Mouse (Mus musculus): ENCODE results near the gene Zfp14. TPM values are rescaled to one million over a fixed set of nuclear protein-coding genes. Genes with fewer than 3 reads are reported as not detected.

Gene Zfp14
- total and polyA plus RNA-seq, 3 experiments, result 0.05 TPM; not detected in 2

DNA sequence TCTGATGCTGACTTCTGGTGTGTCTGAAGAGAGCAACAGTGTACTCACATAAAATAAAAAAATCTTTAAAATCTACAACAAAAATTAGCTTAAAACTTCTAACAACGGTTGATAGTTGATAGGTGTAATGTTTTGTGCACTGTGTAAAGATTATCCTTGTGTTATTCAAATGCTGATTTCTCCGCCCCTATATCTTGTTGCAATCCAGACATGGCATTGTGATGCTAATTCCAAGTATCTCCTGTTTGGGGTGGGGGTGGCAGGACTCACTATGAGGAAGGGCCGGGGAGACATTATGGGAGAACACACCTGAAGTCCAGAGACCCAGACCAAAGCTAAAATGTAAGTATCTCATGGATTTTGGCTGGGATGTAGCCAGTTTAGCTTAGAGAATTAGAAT lies 19.8 kb downstream of the Zfp14 start:
- peaks cover 10% of the 10 kb centered on the region for H3K27me3 ChIP-seq (ENCODE audit: insufficient read depth, low read length)
- peaks cover 20% of the 10 kb centered on the region for H3K36me3 ChIP-seq (replicated peaks)
- peaks cover 5% of the 10 kb centered on the region; the same call in 1 of the 2 replicates for H3K4me1 ChIP-seq (ENCODE audit: insufficient read depth, low read depth, low read length)
- no peaks in the 10 kb centered on the region for H3K9me3 ChIP-seq (replicated peaks)
- DNase-seq (ENCODE audit: low spot score) (no peak), ATAC-seq (ENCODE audit: extremely low read depth, insufficient number of reproducible peaks, low FRiP score, poor library complexity, severe bottlenecking) (no peak)
- H3K4me3 ChIP-seq (ENCODE audit: low read depth, low read length), result no peak overlapping the region
- no peak for TF ChIP-seq POLR2AphosphoS5 (IDR thresholded peaks at IDR 0.05; ENCODE audit: insufficient replicate concordance, low read depth, low read length)

DNA sequence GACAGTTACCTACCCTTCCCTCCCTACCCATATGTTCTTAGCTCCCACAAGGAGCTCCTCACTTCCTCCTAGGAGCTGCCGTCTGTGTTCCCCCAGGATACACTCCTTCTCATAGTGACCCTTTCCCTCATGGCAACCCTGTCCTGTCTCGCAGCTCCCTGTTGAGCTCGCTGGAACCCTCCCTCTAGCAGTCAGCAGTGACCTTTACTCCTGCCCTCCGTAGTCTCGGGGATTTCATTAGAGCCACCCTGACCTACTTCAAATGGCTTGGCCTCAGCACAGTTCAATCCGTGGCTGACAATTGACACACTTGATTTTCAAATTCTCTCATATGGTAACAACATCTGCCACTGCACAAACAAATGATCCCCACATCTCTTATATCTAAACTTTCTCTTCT lies 20.5 kb downstream of the Zfp14 start:
- Histone ChIP-seq H3K4me3 (ENCODE audit: low read depth, low read length) (no peak overlapping the region), H3K4me1 (ENCODE audit: insufficient read depth, low read depth, low read length) (peaks cover 5% of the 10 kb centered on the region; the same call in 1 of the 2 replicates), H3K36me3 (replicated peaks) (peaks cover 26% of the 10 kb centered on the region), H3K27me3 (ENCODE audit: insufficient read depth, low read length) (peaks cover 10% of the 10 kb centered on the region), H3K9me3 (replicated peaks) (no peaks in the 10 kb centered on the region)
- ATAC-seq (ENCODE audit: extremely low read depth, insufficient number of reproducible peaks, low FRiP score, poor library complexity, severe bottlenecking), result no peak
- no peak for DNase-seq (ENCODE audit: low spot score)
- no peak for TF ChIP-seq POLR2AphosphoS5 (IDR thresholded peaks at IDR 0.05; ENCODE audit: insufficient replicate concordance, low read depth, low read length)
- no peak for TF ChIP-seq GATA2 (IDR thresholded peaks at IDR 0.05; ENCODE audit: borderline replicate concordance, low read depth, low read length)
- no peak for TF ChIP-seq GATA1 (IDR thresholded peaks at IDR 0.05; ENCODE audit: borderline replicate concordance, low read length)
- no peak for TF ChIP-seq TAL1 (conservative IDR thresholded peaks at IDR 0.05; ENCODE audit: low read depth, low read length)
- no peak for TF ChIP-seq CTCF (IDR thresholded peaks at IDR 0.05; ENCODE audit: low read depth, low read length)

- peaks cover 44% of the 10 kb centered on the region for H3K36me3 ChIP-seq (replicated peaks)
- DNase-seq (ENCODE audit: low spot score) (no peak), ATAC-seq (ENCODE audit: extremely low read depth, insufficient number of reproducible peaks, low FRiP score, poor library complexity, severe bottlenecking) (no peak)
- H3K27me3 ChIP-seq (ENCODE audit: insufficient read depth, low read length), result peaks cover 2% of the 10 kb centered on the region
- no peak overlapping the region for H3K4me3 ChIP-seq (ENCODE audit: low read depth, low read length)
- H3K9me3 ChIP-seq (replicated peaks), result no peaks in the 10 kb centered on the region
- TF ChIP-seq CTCF (IDR thresholded peaks at IDR 0.05; ENCODE audit: low read depth, low read length), result no peak
- no peak for TF ChIP-seq GATA2 (IDR thresholded peaks at IDR 0.05; ENCODE audit: borderline replicate concordance, low read depth, low read length)
- no peak for TF ChIP-seq GATA1 (IDR thresholded peaks at IDR 0.05; ENCODE audit: borderline replicate concordance, low read length)
- TF ChIP-seq TAL1 (conservative IDR thresholded peaks at IDR 0.05; ENCODE audit: low read depth, low read length), result no peak
- no peak for TF ChIP-seq POLR2AphosphoS5 (IDR thresholded peaks at IDR 0.05; ENCODE audit: insufficient replicate concordance, low read depth, low read length)
- peaks cover 3% of the 10 kb centered on the region; the same call in 1 of the 2 replicates for H3K4me1 ChIP-seq (ENCODE audit: insufficient read depth, low read depth, low read length)
These were observed 22.6 kb downstream of the Zfp14 start for GRCm38 (mm10) chr7:30028572-30028971.

DNA sequence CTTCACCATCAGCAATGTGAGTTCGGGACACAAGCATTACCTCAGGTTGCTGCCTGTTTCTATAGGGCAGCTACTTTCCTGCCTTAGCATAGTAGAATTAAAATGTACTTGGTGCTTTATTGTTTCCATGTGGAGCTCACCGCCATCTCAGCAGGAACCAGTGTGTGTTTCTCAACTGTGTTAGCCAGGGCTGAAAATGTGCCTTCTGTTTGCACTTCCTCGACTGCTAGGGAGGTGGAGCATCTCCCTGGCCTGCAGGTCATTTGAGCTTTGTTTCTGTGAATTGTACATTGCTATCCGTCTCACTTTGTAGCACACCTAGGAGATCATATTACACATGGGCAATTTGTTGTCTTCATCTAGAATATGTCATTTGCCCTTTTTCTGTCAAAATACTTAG lies 23.8 kb downstream of the Zfp14 start:
- H3K4me3 ChIP-seq (ENCODE audit: low read depth, low read length), result no peak overlapping the region
- H3K4me1 ChIP-seq (ENCODE audit: insufficient read depth, low read depth, low read length), result peaks cover 3% of the 10 kb centered on the region; the same call in 1 of the 2 replicates
- no peaks in the 10 kb centered on the region for H3K9me3 ChIP-seq (replicated peaks)
- DNase-seq (ENCODE audit: low spot score) (no peak), ATAC-seq (ENCODE audit: extremely low read depth, insufficient number of reproducible peaks, low FRiP score, poor library complexity, severe bottlenecking) (no peak)
- peaks cover 57% of the 10 kb centered on the region for H3K36me3 ChIP-seq (replicated peaks)
- TF ChIP-seq POLR2AphosphoS5 (IDR thresholded peaks at IDR 0.05; ENCODE audit: insufficient replicate concordance, low read depth, low read length) (no peak), CTCF (IDR thresholded peaks at IDR 0.05; ENCODE audit: low read depth, low read length) (no peak), TAL1 (conservative IDR thresholded peaks at IDR 0.05; ENCODE audit: low read depth, low read length) (no peak)
- H3K27me3 ChIP-seq (ENCODE audit: insufficient read depth, low read length), result peaks cover 2% of the 10 kb centered on the region; the same call in 1 of the 2 replicates

DNA sequence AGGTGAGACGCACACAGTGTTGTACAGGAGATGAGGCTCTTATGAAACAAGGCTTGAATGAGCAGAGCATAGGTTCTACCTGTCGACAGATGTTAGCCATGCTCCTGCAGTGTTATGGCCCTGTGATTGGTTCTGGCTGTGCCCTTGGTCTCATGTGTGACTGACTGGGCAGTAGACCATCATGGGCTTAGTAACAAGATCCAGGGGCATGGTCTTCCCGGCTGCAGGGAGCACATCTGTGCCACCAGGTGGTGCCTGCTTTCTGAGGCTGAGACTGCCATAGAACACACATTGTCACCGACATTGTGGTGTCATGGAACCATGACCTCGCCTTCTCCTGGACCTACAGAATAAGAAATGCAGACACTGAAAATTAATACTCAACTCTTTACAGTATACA lies 25.8 kb downstream of the Zfp14 start:
- no peak for TF ChIP-seq TAL1 (conservative IDR thresholded peaks at IDR 0.05; ENCODE audit: low read depth, low read length)
- TF ChIP-seq POLR2AphosphoS5 (IDR thresholded peaks at IDR 0.05; ENCODE audit: insufficient replicate concordance, low read depth, low read length), result no peak
- no peak for TF ChIP-seq CTCF (IDR thresholded peaks at IDR 0.05; ENCODE audit: low read depth, low read length)
- no peak for TF ChIP-seq GATA1 (IDR thresholded peaks at IDR 0.05; ENCODE audit: borderline replicate concordance, low read length)
- no peak for TF ChIP-seq GATA2 (IDR thresholded peaks at IDR 0.05; ENCODE audit: borderline replicate concordance, low read depth, low read length)
- H3K4me3 ChIP-seq (ENCODE audit: low read depth, low read length), result no peak overlapping the region
- H3K4me1 ChIP-seq (ENCODE audit: insufficient read depth, low read depth, low read length), result peaks cover 3% of the 10 kb centered on the region; the same call in 1 of the 2 replicates
- no peak for DNase-seq (ENCODE audit: low spot score)
- no peak for ATAC-seq (ENCODE audit: extremely low read depth, insufficient number of reproducible peaks, low FRiP score, poor library complexity, severe bottlenecking)
- no peaks in the 10 kb centered on the region for H3K27me3 ChIP-seq (ENCODE audit: insufficient read depth, low read length)
- peaks cover 73% of the 10 kb centered on the region for H3K36me3 ChIP-seq (replicated peaks)
- no peaks in the 10 kb centered on the region for H3K9me3 ChIP-seq (replicated peaks)

DNA sequence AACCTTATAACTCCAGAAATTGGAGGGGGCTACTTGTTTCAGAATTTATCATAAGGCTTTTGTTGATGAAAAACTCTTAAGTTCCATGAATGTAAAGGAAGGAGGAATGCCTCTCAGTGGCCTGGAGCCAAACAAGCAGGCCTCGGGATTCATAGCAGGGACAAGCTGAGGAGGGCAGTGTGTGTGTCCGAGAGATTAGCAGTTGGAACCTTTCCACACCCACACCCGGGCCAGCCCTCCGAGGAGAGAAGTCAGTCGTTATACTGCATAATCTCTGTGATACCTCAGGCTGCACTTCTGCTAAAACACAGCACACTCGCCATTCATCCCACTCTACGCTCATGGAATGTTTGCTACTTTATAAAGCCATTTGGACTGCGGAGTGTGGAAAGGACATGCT lies 27.4 kb downstream of the Zfp14 start:
- Histone ChIP-seq H3K27me3 (ENCODE audit: insufficient read depth, low read length) (no peaks in the 10 kb centered on the region), H3K36me3 (replicated peaks) (peaks cover 87% of the 10 kb centered on the region), H3K4me1 (ENCODE audit: insufficient read depth, low read depth, low read length) (peaks cover 3% of the 10 kb centered on the region; the same call in 1 of the 2 replicates), H3K9me3 (replicated peaks) (no peaks in the 10 kb centered on the region), H3K4me3 (ENCODE audit: low read depth, low read length) (no peak overlapping the region)
- TF ChIP-seq CTCF (IDR thresholded peaks at IDR 0.05; ENCODE audit: low read depth, low read length) (no peak), GATA1 (IDR thresholded peaks at IDR 0.05; ENCODE audit: borderline replicate concordance, low read length) (no peak), TAL1 (conservative IDR thresholded peaks at IDR 0.05; ENCODE audit: low read depth, low read length) (no peak), GATA2 (IDR thresholded peaks at IDR 0.05; ENCODE audit: borderline replicate concordance, low read depth, low read length) (no peak), POLR2AphosphoS5 (IDR thresholded peaks at IDR 0.05; ENCODE audit: insufficient replicate concordance, low read depth, low read length) (no peak)
- ATAC-seq (ENCODE audit: extremely low read depth, insufficient number of reproducible peaks, low FRiP score, poor library complexity, severe bottlenecking) (no peak), DNase-seq (ENCODE audit: low spot score) (no peak)

- H3K9me3 ChIP-seq (replicated peaks), result no peaks in the 10 kb centered on the region
- TF ChIP-seq GATA2 (IDR thresholded peaks at IDR 0.05; ENCODE audit: borderline replicate concordance, low read depth, low read length) (no peak), TAL1 (conservative IDR thresholded peaks at IDR 0.05; ENCODE audit: low read depth, low read length) (no peak), GATA1 (IDR thresholded peaks at IDR 0.05; ENCODE audit: borderline replicate concordance, low read length) (no peak), POLR2AphosphoS5 (IDR thresholded peaks at IDR 0.05; ENCODE audit: insufficient replicate concordance, low read depth, low read length) (no peak), CTCF (IDR thresholded peaks at IDR 0.05; ENCODE audit: low read depth, low read length) (no peak)
- H3K4me1 ChIP-seq (ENCODE audit: insufficient read depth, low read depth, low read length), result peaks cover 3% of the 10 kb centered on the region; the same call in 1 of the 2 replicates
- H3K4me3 ChIP-seq (ENCODE audit: low read depth, low read length), result no peak overlapping the region
- H3K36me3 ChIP-seq (replicated peaks), result peaks cover 88% of the 10 kb centered on the region
- H3K27me3 ChIP-seq (ENCODE audit: insufficient read depth, low read length), result no peaks in the 10 kb centered on the region
- DNase-seq (ENCODE audit: low spot score) (no peak), ATAC-seq (ENCODE audit: extremely low read depth, insufficient number of reproducible peaks, low FRiP score, poor library complexity, severe bottlenecking) (no peak)
These were observed 27.9 kb downstream of the Zfp14 start for GRCm38 (mm10) chr7:30023324-30023723.

Data from G1E (cell line).